Mouse (Mus musculus) midbrain, embryonic 12.5 days (tissue): ENCODE data around the gene Cdan1. TPM values are rescaled to one million over a fixed set of nuclear protein-coding genes. Genes with fewer than 3 reads are reported as not detected.

Source experiments
- ATAC-seq: fragments of 200-750 bp; cut with Nextera tagmentation; 2 replicates; pipeline ENCODE4 v1.8.0; 2017; ENCODE audit warnings: low read depth, moderate TSS enrichment, moderate library complexity; ENCODE audit not compliant: low FRiP score
- H3K27ac ChIP-seq: fragments of 300-500 bp; sonication (generic); replicated peaks from 2 replicates; pipeline ENCODE4 v1.5.1; 2016; ENCODE audit warnings: mild to moderate bottlenecking
- H3K27me3 ChIP-seq: fragments of 300-500 bp; sonication (generic); 2 replicates; pipeline ENCODE4 v1.6.1; 2016; ENCODE audit warnings: mild to moderate bottlenecking
- H3K36me3 ChIP-seq: fragments of 300-500 bp; sonication (generic); 2 replicates; pipeline ENCODE4 v1.6.1; 2016
- H3K4me1 ChIP-seq: fragments of 300-500 bp; sonication (generic); 2 replicates; pipeline ENCODE4 v1.6.1; 2016
- H3K4me2 ChIP-seq: fragments of 300-500 bp; sonication (generic); replicated peaks from 2 replicates; pipeline ENCODE4 v1.6.1; 2016; ENCODE audit warnings: mild to moderate bottlenecking, moderate library complexity
- H3K4me3 ChIP-seq: fragments of 300-500 bp; sonication (generic); 2 replicates; pipeline ENCODE4 v1.5.1; 2016; ENCODE audit warnings: mild to moderate bottlenecking
- H3K9ac ChIP-seq: fragments of 300-500 bp; sonication (generic); replicated peaks from 2 replicates; pipeline ENCODE4 v1.6.1; 2016; ENCODE audit warnings: mild to moderate bottlenecking, moderate library complexity
- H3K9me3 ChIP-seq: fragments of 300-500 bp; sonication (generic); 2 replicates; pipeline ENCODE4 v1.6.1; 2016; ENCODE audit warnings: mild to moderate bottlenecking
- WGBS: fragments of 180-500 bp; shearing (Covaris S2); methylation state at CpG from one replicate; pipeline ENCODE4 v1.1.7; 2016; 5-methylcytosine and 5-hydroxymethylcytosine counted together
- polyA plus RNA-seq: library from polyadenylated mRNA; unstranded; fragments of >200 nt; fragmentation: Nextera tagmentation; extraction: Ambion mirVana; gene quantifications from 2 replicates; pipeline ENCODE4 v1.2.1, GENCODE M21; 2016

Gene Cdan1
- 8.0 and 10.5 TPM in 2 replicates for polyA plus RNA-seq

GRCm38 (mm10) chr2:120849449-120850423, at the start of gene Cdan1:
Gene Cdan1, minus strand, starts transcription at chr2:120850128.
- H3K4me2 ChIP-seq, result peak within 1 kb of the TSS; percentile 79
- H3K4me1 ChIP-seq, result peaks cover 13% of the 10 kb centered on the region; the same call in 1 of the 2 replicates
- peak within 1 kb of the TSS; percentile 90 for H3K27ac ChIP-seq
- peak within 1 kb of the TSS; percentile 95 for H3K4me3 ChIP-seq
- no peaks in the 10 kb centered on the region for H3K9me3 ChIP-seq
- no peaks in the 10 kb centered on the region for H3K27me3 ChIP-seq
- H3K9ac ChIP-seq, result peak within 1 kb of the TSS; percentile 88
- ATAC-seq, result peak; percentile 74
- WGBS, result under 1% methylated on average over 38 of the region's 71 CpGs
- no peaks in the 10 kb centered on the region for H3K36me3 ChIP-seq

DNA sequence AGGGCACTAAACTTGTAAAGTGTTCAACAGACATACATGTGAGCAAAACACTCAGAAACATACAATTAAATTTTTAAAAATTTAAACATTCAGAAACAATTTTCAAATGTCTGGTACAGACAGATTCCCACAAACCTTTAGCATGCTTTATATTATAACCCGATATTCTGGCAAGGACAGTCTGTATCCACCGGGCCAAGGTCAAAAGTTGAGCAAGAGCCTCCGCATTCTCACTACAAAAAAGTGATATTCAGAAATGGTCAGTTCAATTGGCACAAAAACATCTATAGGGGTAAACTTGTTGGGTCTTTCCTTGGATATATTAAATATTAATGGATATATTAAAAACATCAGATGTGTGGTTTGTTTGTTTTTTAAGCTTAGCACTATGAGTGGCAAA, 46.4 kb upstream of the Cdan1 start:
- no peak overlapping the region for H3K4me2 ChIP-seq
- WGBS, result 95% methylated on average over 3 of the region's 3 CpGs
- H3K4me1 ChIP-seq, result no peaks in the 10 kb centered on the region
- no peak overlapping the region for H3K27ac ChIP-seq
- no peaks in the 10 kb centered on the region for H3K27me3 ChIP-seq
- peaks cover 82% of the 10 kb centered on the region for H3K36me3 ChIP-seq
- no peak for ATAC-seq
- H3K4me3 ChIP-seq, result no peak overlapping the region
- no peaks in the 10 kb centered on the region for H3K9me3 ChIP-seq
- H3K9ac ChIP-seq, result no peak overlapping the region

GRCm38 (mm10) chr2:120887601-120888000, 37.7 kb upstream of the Cdan1 start:
- WGBS, result 94% methylated on average over 5 of the region's 5 CpGs
- no peaks in the 10 kb centered on the region for H3K9me3 ChIP-seq
- H3K9ac ChIP-seq, result no peak overlapping the region
- no peaks in the 10 kb centered on the region for H3K27me3 ChIP-seq
- H3K4me3 ChIP-seq, result no peak overlapping the region
- H3K36me3 ChIP-seq, result peaks cover 47% of the 10 kb centered on the region
- H3K27ac ChIP-seq, result no peak overlapping the region
- no peaks in the 10 kb centered on the region for H3K4me1 ChIP-seq
- no peak overlapping the region for H3K4me2 ChIP-seq
- ATAC-seq, result no peak

GRCm38 (mm10) chr2:120873192-120873591, 23.3 kb upstream of the Cdan1 start:
- Histone ChIP-seq H3K27ac (no peak overlapping the region), H3K4me3 (no peak overlapping the region), H3K4me2 (no peak overlapping the region), H3K9me3 (no peaks in the 10 kb centered on the region), H3K4me1 (no peaks in the 10 kb centered on the region), H3K9ac (no peak overlapping the region), H3K27me3 (no peaks in the 10 kb centered on the region), H3K36me3 (peaks cover 55% of the 10 kb centered on the region)
- no peak for ATAC-seq
- WGBS, result 91% methylated on average over 2 of the region's 2 CpGs

- Histone ChIP-seq H3K4me3 (no peak overlapping the region), H3K9ac (no peak overlapping the region), H3K27me3 (no peaks in the 10 kb centered on the region), H3K9me3 (no peaks in the 10 kb centered on the region), H3K4me2 (no peak overlapping the region), H3K27ac (no peak overlapping the region), H3K4me1 (no peaks in the 10 kb centered on the region), H3K36me3 (peaks cover 54% of the 10 kb centered on the region)
- WGBS, result 83% methylated on average over 9 of the region's 9 CpGs
- no peak for ATAC-seq
Measured at GRCm38 (mm10) chr2:120871447-120872336, 21.8 kb upstream of the Cdan1 start.

GRCm38 (mm10) chr2:120867336-120867735, 17.4 kb upstream of the Cdan1 start:
- Histone ChIP-seq H3K4me2 (no peak overlapping the region), H3K9me3 (no peaks in the 10 kb centered on the region)

GRCm38 (mm10) chr2:120866561-120866960, 16.6 kb upstream of the Cdan1 start:
- H3K9ac ChIP-seq, result no peak overlapping the region
- no peak overlapping the region for H3K27ac ChIP-seq
- peaks cover 45% of the 10 kb centered on the region for H3K36me3 ChIP-seq
- WGBS, result 38% methylated on average over 1 of the region's 1 CpGs
- no peak overlapping the region for H3K4me3 ChIP-seq
- no peaks in the 10 kb centered on the region for H3K9me3 ChIP-seq
- no peaks in the 10 kb centered on the region for H3K27me3 ChIP-seq
- H3K4me1 ChIP-seq, result no peaks in the 10 kb centered on the region
- no peak overlapping the region for H3K4me2 ChIP-seq
- no peak for ATAC-seq

More at GRCm38 (mm10) chr2:120867336-120867735, 17.4 kb upstream of the Cdan1 start:
- Histone ChIP-seq H3K4me1 (no peaks in the 10 kb centered on the region), H3K27ac (no peak overlapping the region), H3K9ac (no peak overlapping the region), H3K36me3 (peaks cover 45% of the 10 kb centered on the region), H3K27me3 (no peaks in the 10 kb centered on the region), H3K4me3 (no peak overlapping the region)
- WGBS, result 94% methylated on average over 5 of the region's 5 CpGs
- no peak for ATAC-seq

- Histone ChIP-seq H3K36me3 (peaks cover 44% of the 10 kb centered on the region), H3K9me3 (no peaks in the 10 kb centered on the region), H3K27me3 (no peaks in the 10 kb centered on the region), H3K4me3 (no peak overlapping the region), H3K4me1 (no peaks in the 10 kb centered on the region), H3K4me2 (no peak overlapping the region), H3K27ac (no peak overlapping the region), H3K9ac (no peak overlapping the region)
- 97% methylated on average over 1 of the region's 1 CpGs for WGBS
- no peak for ATAC-seq
Measured at GRCm38 (mm10) chr2:120863389-120863788, 13.5 kb upstream of the Cdan1 start.

- ATAC-seq, result no peak
- WGBS, result 84% methylated on average over 1 of the region's 1 CpGs
- no peak overlapping the region for H3K9ac ChIP-seq
- H3K4me3 ChIP-seq, result no peak overlapping the region
- no peak overlapping the region for H3K4me2 ChIP-seq
- peaks cover 33% of the 10 kb centered on the region for H3K36me3 ChIP-seq
- H3K27me3 ChIP-seq, result no peaks in the 10 kb centered on the region
- no peaks in the 10 kb centered on the region for H3K9me3 ChIP-seq
- H3K27ac ChIP-seq, result no peak overlapping the region
- H3K4me1 ChIP-seq, result no peaks in the 10 kb centered on the region
Measured at GRCm38 (mm10) chr2:120860699-120861098, 10.8 kb upstream of the Cdan1 start.

DNA sequence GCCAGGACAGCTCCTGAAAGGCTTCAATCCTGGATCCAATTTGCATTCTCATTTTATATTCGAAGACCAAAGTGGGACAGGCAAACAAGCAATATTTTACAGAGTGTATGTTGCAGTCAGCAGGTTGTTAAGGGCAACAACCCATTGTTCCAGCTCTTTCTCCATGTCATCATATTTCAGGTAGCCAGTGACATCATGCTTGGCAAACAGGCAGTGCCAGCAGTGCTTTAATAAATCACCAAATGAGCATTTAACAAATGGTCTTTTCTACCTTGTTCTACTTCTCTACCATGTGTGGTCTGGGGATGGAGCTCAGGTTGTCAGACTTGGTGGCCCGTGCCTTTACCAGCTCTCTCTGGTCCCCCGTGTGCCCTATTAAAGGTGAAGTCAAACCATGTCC, 8.2 kb upstream of the Cdan1 start:
- Histone ChIP-seq H3K9me3 (no peaks in the 10 kb centered on the region), H3K27me3 (no peaks in the 10 kb centered on the region), H3K4me1 (no peaks in the 10 kb centered on the region), H3K4me3 (no peak overlapping the region), H3K9ac (no peak overlapping the region), H3K36me3 (peaks cover 14% of the 10 kb centered on the region), H3K4me2 (no peak overlapping the region), H3K27ac (no peak overlapping the region)
- 85% methylated on average over 3 of the region's 3 CpGs for WGBS
- no peak for ATAC-seq

DNA sequence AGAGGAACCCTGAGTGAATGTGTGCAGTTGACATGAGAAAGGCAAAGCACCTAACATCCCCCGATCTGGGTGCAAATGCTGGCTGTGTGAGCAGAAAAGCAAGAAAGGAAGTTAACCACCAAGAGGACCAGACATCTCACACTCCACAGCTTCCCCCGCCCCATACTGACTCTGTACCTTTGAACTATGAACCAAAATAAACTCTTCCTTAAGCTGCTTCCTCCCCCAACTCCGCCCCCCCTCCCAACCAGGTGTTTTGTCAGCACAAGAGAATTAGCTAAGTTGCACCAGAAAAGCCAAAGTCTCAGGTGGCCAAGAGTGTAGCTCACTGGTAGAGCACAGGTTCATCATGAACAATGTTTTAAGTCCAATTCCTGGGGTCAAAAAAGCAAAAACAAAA, 3.2 kb upstream of the Cdan1 start:
- 86% methylated on average over 3 of the region's 3 CpGs for WGBS
- Histone ChIP-seq H3K4me1 (0 out of 2 replicates have a peak, but pooled peaks cover 8% of the 10 kb centered on the region), H3K4me2 (no peak overlapping the region), H3K36me3 (no peaks in the 10 kb centered on the region), H3K9ac (no peak overlapping the region), H3K27me3 (no peaks in the 10 kb centered on the region), H3K27ac (no peak overlapping the region), H3K4me3 (no peak overlapping the region), H3K9me3 (no peaks in the 10 kb centered on the region)
- ATAC-seq, result no peak

GRCm38 (mm10) chr2:120852626-120853025, 2.7 kb upstream of the Cdan1 start:
- 55% methylated on average over 1 of the region's 1 CpGs for WGBS
- no peak overlapping the region for H3K4me3 ChIP-seq
- no peaks in the 10 kb centered on the region for H3K27me3 ChIP-seq
- H3K9me3 ChIP-seq, result no peaks in the 10 kb centered on the region
- H3K4me2 ChIP-seq, result no peak overlapping the region
- no peak for ATAC-seq
- H3K36me3 ChIP-seq, result no peaks in the 10 kb centered on the region
- H3K27ac ChIP-seq, result no peak overlapping the region
- H3K4me1 ChIP-seq, result peaks cover 12% of the 10 kb centered on the region; the same call in 1 of the 2 replicates
- no peak overlapping the region for H3K9ac ChIP-seq
